Mouse (Mus musculus) small intestine, adult 2 months (tissue): ENCODE data around the gene Pigo. TPM values are rescaled to one million over a fixed set of nuclear protein-coding genes. Genes with fewer than 3 reads are reported as not detected.

Experiments used
- H3K27ac ChIP-seq: fragments of 200-500 bp; 2 replicates; pipeline ENCODE4 v1.5.1; 2012; ENCODE audit warnings: low read depth, low read length, control low read depth, inconsistent platforms; ENCODE audit not compliant: insufficient read depth
- H3K27me3 ChIP-seq: fragments of 200-500 bp; 2 replicates; pipeline ENCODE4 v1.6.1; 2012; ENCODE audit warnings: mild to moderate bottlenecking, moderate library complexity, low read length, inconsistent platforms; ENCODE audit not compliant: control insufficient read depth, insufficient read depth
- H3K36me3 ChIP-seq: fragments of 200-500 bp; 2 replicates; pipeline ENCODE4 v1.6.1; 2012; ENCODE audit warnings: mild to moderate bottlenecking, low read length, control low read depth, inconsistent platforms; ENCODE audit not compliant: control insufficient read depth, insufficient read depth
- H3K4me1 ChIP-seq: fragments of 200-500 bp; 2 replicates; pipeline ENCODE4 v1.6.1; 2012; ENCODE audit warnings: low read length, inconsistent platforms, mixed read lengths; ENCODE audit not compliant: control insufficient read depth, insufficient read depth, insufficient read length
- H3K4me3 ChIP-seq: fragments of 200-500 bp; 2 replicates; pipeline ENCODE4 v1.5.1; 2012; ENCODE audit warnings: low read depth, mild to moderate bottlenecking, control low read depth, inconsistent platforms, low read length, moderate library complexity
- CTCF ChIP-seq: fragments of 200-500 bp; IDR thresholded peaks from 2 replicates; pipeline ENCODE4 v1.5.1; 2012; ENCODE audit warnings: low read depth, mild to moderate bottlenecking, control low read depth, inconsistent platforms, low read length, moderate library complexity, mixed read lengths; ENCODE audit not compliant: insufficient replicate concordance, insufficient read length; ENCODE audit errors: extremely low read depth
- POLR2A ChIP-seq: fragments of 200-500 bp; IDR thresholded peaks from 2 replicates; pipeline ENCODE4 v1.6.1; 2012; ENCODE audit warnings: low read depth, mild to moderate bottlenecking, control low read depth, inconsistent platforms, low read length, moderate library complexity
- WGBS: fragments of 180-500 bp; shearing (Covaris S2); methylation state at CpG from one replicate; pipeline ENCODE4 v1.1.7; 2018; 5-methylcytosine and 5-hydroxymethylcytosine counted together
- polyA plus RNA-seq: library from polyadenylated mRNA; depleted of rRNA; stranded (reverse); fragments of >200 nt; gene quantifications from 2 replicates; pipeline ENCODE4 v1.2.3, GENCODE M21; 2012

Gene Pigo
- polyA plus RNA-seq, 1 experiment, result 30.6 TPM

DNA sequence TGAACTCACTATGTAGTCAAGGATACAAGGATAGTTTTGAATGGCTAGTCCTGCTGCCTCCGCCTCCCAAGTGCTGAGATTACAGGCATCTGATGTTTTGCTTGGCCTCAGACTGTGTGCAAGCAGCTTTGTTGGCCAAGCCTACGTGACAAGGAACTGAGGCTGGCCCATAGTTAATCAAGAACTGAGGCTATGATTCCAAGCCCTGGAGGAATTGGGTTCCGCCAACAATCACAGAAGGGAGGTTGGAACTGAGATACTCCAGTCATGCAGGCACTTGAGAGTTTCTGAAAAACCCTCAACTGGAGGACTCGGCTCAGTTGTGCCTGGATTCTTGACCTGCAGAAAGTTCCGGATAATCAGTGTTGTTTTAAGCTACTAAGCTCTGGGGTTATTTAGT, 32.0 kb upstream of the Pigo start:
- no peaks in the 10 kb centered on the region for H3K36me3 ChIP-seq
- H3K4me3 ChIP-seq, result no peak overlapping the region
- 90% methylated on average over 5 of the region's 5 CpGs for WGBS
- H3K27ac ChIP-seq, result no peak overlapping the region
- TF ChIP-seq CTCF (no peak), POLR2A (no peak)
- no peaks in the 10 kb centered on the region; the same call in 1 of the 2 replicates for H3K27me3 ChIP-seq
- no peaks in the 10 kb centered on the region for H3K4me1 ChIP-seq

DNA sequence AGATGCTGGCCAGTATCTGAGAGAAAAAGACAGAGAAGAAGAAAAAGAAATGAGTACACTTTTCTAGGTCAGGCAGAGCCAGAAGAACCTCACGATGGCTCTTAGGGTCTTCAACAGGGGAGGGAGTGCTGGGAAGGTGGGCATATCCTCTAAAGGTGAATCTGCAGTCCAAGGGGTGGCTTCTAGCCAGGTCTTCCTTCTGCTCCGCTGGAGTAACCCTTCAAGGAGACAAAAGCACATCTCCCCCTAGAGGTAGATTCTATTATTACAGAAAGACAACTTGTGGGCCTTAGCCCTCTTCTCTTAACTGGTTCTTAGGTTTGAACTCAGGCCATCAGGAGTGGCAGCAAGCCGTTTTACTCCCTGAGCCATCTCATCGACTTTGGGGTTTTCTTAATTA, 27.0 kb upstream of the Pigo start:
- 6% methylated on average over 4 of the region's 4 CpGs for WGBS
- Histone ChIP-seq H3K4me1 (peaks cover 5% of the 10 kb centered on the region; the same call in 1 of the 2 replicates), H3K27ac (no peak overlapping the region), H3K27me3 (no peaks in the 10 kb centered on the region), H3K4me3 (no peak overlapping the region), H3K36me3 (no peaks in the 10 kb centered on the region)
- peak; percentile 57; the same call in 1 of the 2 replicates for TF ChIP-seq CTCF
- TF ChIP-seq POLR2A, result no peak

DNA sequence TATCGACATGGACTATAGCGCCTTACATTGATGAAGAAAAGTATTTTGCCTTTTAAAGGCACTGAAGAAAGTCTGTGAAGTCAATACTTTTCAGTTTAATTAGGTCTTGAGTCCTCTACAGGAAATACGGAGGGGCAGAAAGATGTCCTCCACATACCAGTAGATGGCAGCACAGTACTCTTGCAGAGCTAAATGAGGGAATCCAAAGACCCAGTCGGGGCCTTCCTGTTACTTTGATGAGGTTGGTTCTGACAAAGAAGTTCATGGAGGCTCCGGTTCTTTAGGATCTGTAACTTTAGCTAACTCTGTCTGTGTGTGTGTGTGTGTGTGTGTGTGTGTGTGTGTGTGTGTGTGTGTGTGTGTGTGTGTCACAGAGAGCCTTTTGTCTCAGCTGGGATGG, 21.6 kb upstream of the Pigo start:
- Histone ChIP-seq H3K27ac (no peak overlapping the region), H3K27me3 (no peaks in the 10 kb centered on the region), H3K36me3 (no peaks in the 10 kb centered on the region), H3K4me3 (no peak overlapping the region), H3K4me1 (peaks cover 19% of the 10 kb centered on the region; the same call in 1 of the 2 replicates)
- 3% methylated on average over 5 of the region's 5 CpGs for WGBS
- TF ChIP-seq POLR2A (no peak), CTCF (no peak)

DNA sequence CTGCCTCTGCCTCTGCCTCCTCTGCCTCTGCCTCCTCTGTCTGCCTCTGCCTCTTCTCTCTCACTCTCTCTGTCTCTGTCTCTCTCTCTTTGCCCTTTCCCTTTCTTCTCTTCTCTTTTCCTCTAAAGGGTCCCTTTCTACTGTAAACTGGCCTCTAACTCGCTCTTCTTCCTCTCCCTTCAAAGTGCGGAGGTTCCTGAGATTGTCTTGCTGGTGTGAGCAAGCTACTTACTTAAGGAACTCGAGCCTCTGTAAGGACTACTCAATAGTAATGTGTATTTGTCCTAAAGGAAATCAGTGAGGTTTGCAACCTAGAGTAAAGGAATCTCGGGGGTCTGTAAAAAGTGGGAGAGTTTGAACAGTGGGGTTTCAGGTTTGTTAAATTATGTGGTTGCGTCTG, 21.0 kb upstream of the Pigo start:
- no peaks in the 10 kb centered on the region for H3K27me3 ChIP-seq
- H3K4me3 ChIP-seq, result peak overlapping the region; percentile 99
- no peaks in the 10 kb centered on the region for H3K36me3 ChIP-seq
- 41% methylated on average over 5 of the region's 5 CpGs for WGBS
- H3K4me1 ChIP-seq, result peaks cover 19% of the 10 kb centered on the region; the same call in 1 of the 2 replicates
- H3K27ac ChIP-seq, result 0 out of 2 replicates have a peak overlapping the region, but pooled peaks have one; percentile 83
- TF ChIP-seq CTCF, result no peak
- TF ChIP-seq POLR2A, result no peak

GRCm38 (mm10) chr4:43045659-43046302, 20.2 kb upstream of the Pigo start, which contains the start of gene Fam214b:
Gene Fam214b, minus strand, starts transcription at chr4:43046220.
- under 1% methylated on average over 33 of the region's 33 CpGs for WGBS
- no peak for TF ChIP-seq POLR2A
- no peak for TF ChIP-seq CTCF
- no peaks in the 10 kb centered on the region for H3K36me3 ChIP-seq
- no peaks in the 10 kb centered on the region for H3K27me3 ChIP-seq
- peak within 1 kb of the TSS; percentile 99 for H3K4me3 ChIP-seq
- peaks cover 19% of the 10 kb centered on the region; the same call in 1 of the 2 replicates for H3K4me1 ChIP-seq
- H3K27ac ChIP-seq, result peak within 1 kb of the TSS; percentile 83

DNA sequence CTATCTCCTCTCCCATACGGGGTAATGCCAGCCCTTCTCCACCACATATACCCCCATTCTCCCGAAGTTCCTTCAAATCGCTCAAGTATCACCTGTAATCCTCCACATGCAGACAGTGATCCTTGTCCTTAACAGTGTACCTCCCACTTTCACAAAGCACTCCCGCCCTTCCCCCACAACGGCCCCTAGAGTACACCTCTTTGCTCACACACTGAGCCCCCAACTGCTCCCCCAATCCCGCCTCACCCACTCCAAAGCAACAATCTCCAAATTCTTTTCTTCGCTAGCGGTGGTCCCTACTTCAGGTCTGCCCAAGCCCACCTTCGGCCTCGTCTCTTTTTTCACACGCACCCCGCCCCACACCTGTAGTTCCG, 19.7 kb upstream of the Pigo start:
- Histone ChIP-seq H3K36me3 (no peaks in the 10 kb centered on the region), H3K4me1 (peaks cover 19% of the 10 kb centered on the region; the same call in 1 of the 2 replicates), H3K27ac (peak overlapping the region; percentile 58), H3K4me3 (peak overlapping the region; percentile 99), H3K27me3 (no peaks in the 10 kb centered on the region)
- TF ChIP-seq POLR2A, result no peak
- no peak for TF ChIP-seq CTCF
- WGBS, result 3% methylated on average over 13 of the region's 13 CpGs

GRCm38 (mm10) chr4:43044673-43045072, 19.1 kb upstream of the Pigo start:
- peaks cover 19% of the 10 kb centered on the region; the same call in 1 of the 2 replicates for H3K4me1 ChIP-seq
- H3K27ac ChIP-seq, result peak overlapping the region; percentile 58
- no peaks in the 10 kb centered on the region for H3K36me3 ChIP-seq
- no peaks in the 10 kb centered on the region for H3K27me3 ChIP-seq
- H3K4me3 ChIP-seq, result no peak overlapping the region
- TF ChIP-seq POLR2A, result no peak
- TF ChIP-seq CTCF, result no peak
- WGBS, result 15% methylated on average over 4 of the region's 4 CpGs
